Mouse (Mus musculus) thymus, adult 2 months (tissue): ENCODE data around the gene Ddx46. TPM values are rescaled to one million over a fixed set of nuclear protein-coding genes. Genes with fewer than 3 reads are reported as not detected.

ENCODE experiments used
- DNase-seq: peaks from one replicate; pipeline ENCODE4 v3.0.0; 2021
- H3K27ac ChIP-seq: fragments of 200-500 bp; 2 replicates; pipeline ENCODE4 v1.5.1; 2012; ENCODE audit warnings: low read length, control low read depth; ENCODE audit not compliant: control insufficient read depth, insufficient read depth
- H3K27me3 ChIP-seq: fragments of 200-500 bp; 2 replicates; pipeline ENCODE4 v1.6.1; 2012; ENCODE audit warnings: mild to moderate bottlenecking, low read length, moderate library complexity, mixed read lengths; ENCODE audit not compliant: control insufficient read depth, insufficient read depth
- H3K36me3 ChIP-seq: fragments of 200-500 bp; 2 replicates; pipeline ENCODE4 v1.6.1; 2012; ENCODE audit warnings: mild to moderate bottlenecking, low read length, moderate library complexity; ENCODE audit not compliant: control insufficient read depth, insufficient read depth
- H3K4me1 ChIP-seq: fragments of 200-500 bp; replicated peaks from 2 replicates; pipeline ENCODE4 v1.6.1; 2012; ENCODE audit warnings: low read length; ENCODE audit not compliant: control insufficient read depth, insufficient read depth
- H3K4me3 ChIP-seq: fragments of 200-500 bp; 2 replicates; pipeline ENCODE4 v1.5.1; 2012; ENCODE audit warnings: mild to moderate bottlenecking, low read length, control low read depth, moderate library complexity; ENCODE audit not compliant: control insufficient read depth, insufficient read depth
- CTCF ChIP-seq: fragments of 200-500 bp; IDR thresholded peaks from 2 replicates; pipeline ENCODE4 v1.5.1; 2012; ENCODE audit warnings: mild to moderate bottlenecking, control low read depth, low read length, moderate library complexity, borderline replicate concordance; ENCODE audit not compliant: control insufficient read depth, poor library complexity, insufficient read depth; ENCODE audit errors: extremely low read depth
- POLR2A ChIP-seq: fragments of 200-500 bp; IDR thresholded peaks from 2 replicates; pipeline ENCODE4 v1.6.1; 2012; ENCODE audit warnings: mild to moderate bottlenecking, low read length, control low read depth, moderate library complexity; ENCODE audit not compliant: control insufficient read depth, poor library complexity, insufficient read depth; ENCODE audit errors: extremely low read depth
- WGBS: fragments of 180-500 bp; shearing (Covaris S2); methylation state at CpG from one replicate; pipeline ENCODE4 v1.1.7; 2018; 5-methylcytosine and 5-hydroxymethylcytosine counted together
- polyA plus RNA-seq: library from polyadenylated mRNA; depleted of rRNA; stranded (reverse); fragments of >200 nt; gene quantifications from 2 replicates; pipeline ENCODE4 v1.2.3, GENCODE M21; 2012; rRNA removed

Gene Ddx46
- polyA plus RNA-seq, 1 experiment = 29.5 TPM

DNA sequence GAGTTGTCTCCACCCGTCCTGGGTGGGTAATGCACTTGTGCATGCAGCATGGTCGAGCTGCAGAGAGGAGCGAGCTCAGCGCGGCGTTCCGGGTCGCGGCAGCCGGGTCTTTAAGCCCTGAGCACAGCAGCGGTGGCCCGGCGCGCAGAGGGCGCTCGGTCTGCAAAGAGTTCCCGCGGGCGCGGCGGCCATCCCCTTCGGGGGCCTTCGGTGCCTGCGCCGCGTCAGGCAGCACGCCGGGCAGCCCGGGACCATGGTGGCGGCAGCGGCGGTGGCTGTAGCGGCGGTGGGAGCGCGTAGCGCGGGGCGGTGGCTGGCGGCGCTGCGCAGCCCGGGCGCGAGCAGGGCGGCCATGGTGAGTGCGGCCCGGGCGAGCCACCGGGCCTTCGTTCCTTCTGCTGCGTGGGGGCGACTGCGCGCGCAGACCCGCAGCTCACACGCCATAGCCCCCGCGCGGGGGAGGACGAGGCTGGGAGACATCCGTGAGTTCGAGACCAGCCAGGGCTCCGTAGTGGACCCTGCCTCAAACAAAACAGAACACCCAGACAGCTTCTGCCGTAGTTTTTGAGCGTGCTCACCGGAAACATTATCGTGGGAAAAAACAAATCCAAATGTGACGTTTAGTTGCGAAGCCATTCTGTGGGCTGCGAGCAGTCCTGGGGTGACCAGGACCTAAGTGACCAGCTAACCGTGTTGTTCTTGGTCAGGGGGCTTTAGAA lies 92.5 kb downstream of the Ddx46 start, which contains the start of gene Pcbd2:
Gene Pcbd2, plus strand, starts transcription at position 249 of the 719 bp plus-strand sequence.
- DNase-seq = peak; percentile 90
- Histone ChIP-seq H3K36me3 (peaks cover 6% of the 10 kb centered on the region; the same call in 1 of the 2 replicates), H3K27me3 (no peaks in the 10 kb centered on the region), H3K27ac (peak within 1 kb of the TSS; percentile 84), H3K4me1 (no peaks in the 10 kb centered on the region; the same call in 1 of the 2 replicates), H3K4me3 (peak within 1 kb of the TSS; percentile 62)
- peak; percentile 26; the same call in 1 of the 2 replicates for TF ChIP-seq CTCF
- peak; percentile 54; the same call in 1 of the 2 replicates for TF ChIP-seq POLR2A
- under 1% methylated on average over 73 of the region's 73 CpGs for WGBS

DNA sequence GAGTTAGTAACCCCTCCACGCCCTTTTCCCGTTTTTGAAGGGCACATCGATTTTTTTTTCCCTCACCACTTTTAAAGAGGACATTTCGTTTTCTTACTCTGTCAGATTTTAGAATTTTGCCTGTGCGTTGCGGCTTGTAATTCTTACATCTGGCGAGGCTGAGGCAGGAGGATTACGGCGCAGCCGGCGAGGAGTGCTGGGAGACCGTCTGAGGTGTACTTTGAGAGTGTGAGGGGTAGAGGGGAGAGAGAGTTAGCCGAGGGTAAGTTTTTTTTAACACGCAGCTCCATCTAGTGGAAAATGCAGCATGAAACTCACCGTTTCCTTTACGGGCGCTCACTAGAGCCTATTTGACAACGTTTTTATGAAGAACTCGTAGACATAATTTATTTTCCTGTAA lies 93.0 kb downstream of the Ddx46 start:
- peak overlapping the region; percentile 62 for H3K4me3 ChIP-seq
- H3K4me1 ChIP-seq = no peaks in the 10 kb centered on the region; the same call in 1 of the 2 replicates
- no peaks in the 10 kb centered on the region for H3K27me3 ChIP-seq
- TF ChIP-seq POLR2A = no peak
- no peak for TF ChIP-seq CTCF
- under 1% methylated on average over 19 of the region's 19 CpGs for WGBS
- DNase-seq = peak; percentile 78
- peak overlapping the region; percentile 84 for H3K27ac ChIP-seq
- H3K36me3 ChIP-seq = peaks cover 6% of the 10 kb centered on the region; the same call in 1 of the 2 replicates

DNA sequence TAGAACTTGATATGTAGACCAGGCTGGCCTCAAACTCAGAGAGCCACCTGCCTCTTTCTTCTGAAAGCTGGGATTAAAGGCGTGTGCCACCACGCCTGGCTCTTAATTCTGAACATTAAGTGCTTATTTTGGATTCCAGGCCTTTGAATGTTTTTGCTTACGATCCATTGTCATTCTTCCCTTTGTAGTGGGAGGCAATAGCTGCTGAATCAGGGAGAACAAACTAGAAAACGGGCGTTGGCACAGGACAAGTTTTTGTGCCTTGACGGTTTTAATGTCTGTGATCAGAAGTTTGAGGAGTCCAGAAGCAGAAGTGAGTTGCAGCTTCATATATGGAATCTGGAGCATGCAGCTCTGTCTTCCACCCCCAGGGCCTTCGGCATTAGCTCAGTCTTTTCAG lies 95.9 kb downstream of the Ddx46 start:
- WGBS = 97% methylated on average over 7 of the region's 7 CpGs
- DNase-seq = no peak
- TF ChIP-seq POLR2A = no peak
- TF ChIP-seq CTCF = no peak
- Histone ChIP-seq H3K36me3 (no peaks in the 10 kb centered on the region), H3K4me1 (no peaks in the 10 kb centered on the region; the same call in 1 of the 2 replicates), H3K4me3 (no peak overlapping the region), H3K27ac (no peak overlapping the region), H3K27me3 (no peaks in the 10 kb centered on the region)

Other genes with a start within 250 kb of the Ddx46 start
- 0.83 and 6.0 TPM in 2 replicates for gene Slc34a1, start 236.8 kb upstream of the Ddx46 start, polyA plus RNA-seq
- not detected in 2 replicates for gene Pfn3, start 219.8 kb upstream of the Ddx46 start, polyA plus RNA-seq
- gene F12, start 208.2 kb upstream of the Ddx46 start, polyA plus RNA-seq = 0.39 and 1.6 TPM in 2 replicates
- gene Grk6, start 190.0 kb upstream of the Ddx46 start, polyA plus RNA-seq = 228 and 238 TPM in 2 replicates
- gene Prr7, start 170.8 kb upstream of the Ddx46 start, polyA plus RNA-seq = 33.8 and 52.2 TPM in 2 replicates
- gene Dbn1, start 146.9 kb upstream of the Ddx46 start, polyA plus RNA-seq = 7.8 and 9.8 TPM in 2 replicates
- 25.6 and 29.5 TPM in 2 replicates for gene Pdlim7, start 121.4 kb upstream of the Ddx46 start, polyA plus RNA-seq
- 18.2 and 21.9 TPM in 2 replicates for gene Dok3, start 105.7 kb upstream of the Ddx46 start, polyA plus RNA-seq
- gene Ddx41, start 98.4 kb upstream of the Ddx46 start, polyA plus RNA-seq = 97.8 and 100.0 TPM in 2 replicates
- gene Fam193b, start 63.9 kb upstream of the Ddx46 start, polyA plus RNA-seq = 381 and 409 TPM in 2 replicates
- 73.4 and 76.8 TPM in 2 replicates for gene Tmed9, start 61.3 kb upstream of the Ddx46 start, polyA plus RNA-seq
- gene B4galt7, start 35.1 kb upstream of the Ddx46 start, polyA plus RNA-seq = 45.3 and 47.2 TPM in 2 replicates
- gene Caml, start 12.0 kb upstream of the Ddx46 start, polyA plus RNA-seq = 15.7 and 17.8 TPM in 2 replicates
- gene B230219D22Rik, start 58.1 kb downstream of the Ddx46 start, polyA plus RNA-seq = 61.2 and 62.1 TPM in 2 replicates
- gene Txndc15, start 79.6 kb downstream of the Ddx46 start, polyA plus RNA-seq = 48.9 and 50.8 TPM in 2 replicates
- gene Pcbd2, start 92.3 kb downstream of the Ddx46 start, polyA plus RNA-seq = 12.6 and 18.2 TPM in 2 replicates
- gene Catsper3, start 149.5 kb downstream of the Ddx46 start, polyA plus RNA-seq = not detected in 2 replicates
- gene Pitx1, start 201.2 kb downstream of the Ddx46 start, polyA plus RNA-seq = 0.07 TPM in 1 of 2 replicates, not detected in the other